Mouse (Mus musculus): ENCODE measurements around the gene Usp39. TPM values are rescaled to one million over a fixed set of nuclear protein-coding genes. Genes with fewer than 3 reads are reported as not detected.

The Usp39 gene
- polyA plus RNA-seq, 1 experiment from 2014 or later, result 52.3 TPM

GRCm38 (mm10) chr6:72359891-72360598 is 15.1 kb upstream of the Usp39 start:
- ATAC-seq (ENCODE audit: insufficient number of reproducible peaks, insufficient read depth, low FRiP score, low read depth), result no peak
- H3K4me2 ChIP-seq (replicated peaks; ENCODE audit: low read depth, low read length), result no peak overlapping the region

GRCm38 (mm10) chr6:72359343-72359742 is 14.4 kb upstream of the Usp39 start:
- no peak overlapping the region for H3K4me3 ChIP-seq (ENCODE audit: low read depth, low read length)
- 63% methylated on average over 2 of the region's 2 CpGs for WGBS
- H3K9me3 ChIP-seq (ENCODE audit: control insufficient read depth, low read depth, low read length), result no peaks in the 10 kb centered on the region
- H3K27ac ChIP-seq (ENCODE audit: low read length), result no peak overlapping the region
- ATAC-seq (ENCODE audit: insufficient number of reproducible peaks, insufficient read depth, low FRiP score, low read depth), result no peak
- peaks cover 19% of the 10 kb centered on the region; the same call in 1 of the 2 replicates for H3K4me1 ChIP-seq (ENCODE audit: control insufficient read depth, insufficient read depth, low read length)
- no peaks in the 10 kb centered on the region for H3K27me3 ChIP-seq (ENCODE audit: control insufficient read depth, insufficient read depth, low read length)
- no peak overlapping the region for H3K4me2 ChIP-seq (replicated peaks; ENCODE audit: low read depth, low read length)
- H3K9ac ChIP-seq (replicated peaks; ENCODE audit: low read depth, low read length), result no peak overlapping the region
- H3K36me3 ChIP-seq (ENCODE audit: control insufficient read depth, insufficient read depth, low read length), result peaks cover 17% of the 10 kb centered on the region; the same call in 1 of the 2 replicates

More at GRCm38 (mm10) chr6:72359891-72360598, 15.1 kb upstream of the Usp39 start:
- 66% methylated on average over 11 of the region's 11 CpGs for WGBS
- Histone ChIP-seq H3K27me3 (ENCODE audit: control insufficient read depth, insufficient read depth, low read length) (no peaks in the 10 kb centered on the region), H3K9me3 (ENCODE audit: control insufficient read depth, low read depth, low read length) (no peaks in the 10 kb centered on the region), H3K4me3 (ENCODE audit: low read depth, low read length) (no peak overlapping the region), H3K4me1 (ENCODE audit: control insufficient read depth, insufficient read depth, low read length) (peaks cover 19% of the 10 kb centered on the region; the same call in 1 of the 2 replicates), H3K27ac (ENCODE audit: low read length) (0 out of 2 replicates have a peak overlapping the region, but pooled peaks have one; percentile 10), H3K9ac (replicated peaks; ENCODE audit: low read depth, low read length) (no peak overlapping the region), H3K36me3 (ENCODE audit: control insufficient read depth, insufficient read depth, low read length) (peaks cover 17% of the 10 kb centered on the region; the same call in 1 of the 2 replicates)

- no peak for ATAC-seq (ENCODE audit: insufficient number of reproducible peaks, insufficient read depth, low FRiP score, low read depth)
- H3K9me3 ChIP-seq (ENCODE audit: control insufficient read depth, low read depth, low read length), result no peaks in the 10 kb centered on the region
- H3K9ac ChIP-seq (replicated peaks; ENCODE audit: low read depth, low read length), result no peak overlapping the region
- no peak overlapping the region; the same call in 1 of the 2 replicates for H3K27ac ChIP-seq (ENCODE audit: low read length)
- peaks cover 17% of the 10 kb centered on the region; the same call in 1 of the 2 replicates for H3K36me3 ChIP-seq (ENCODE audit: control insufficient read depth, insufficient read depth, low read length)
- H3K27me3 ChIP-seq (ENCODE audit: control insufficient read depth, insufficient read depth, low read length), result no peaks in the 10 kb centered on the region
- no peak overlapping the region for H3K4me3 ChIP-seq (ENCODE audit: low read depth, low read length)
- H3K4me2 ChIP-seq (replicated peaks; ENCODE audit: low read depth, low read length), result no peak overlapping the region
- H3K4me1 ChIP-seq (ENCODE audit: control insufficient read depth, insufficient read depth, low read length), result peaks cover 19% of the 10 kb centered on the region; the same call in 1 of the 2 replicates
- 85% methylated on average over 10 of the region's 10 CpGs for WGBS
Measured at GRCm38 (mm10) chr6:72358086-72358764, 13.2 kb upstream of the Usp39 start.

GRCm38 (mm10) chr6:72357164-72358079 is 12.4 kb upstream of the Usp39 start:
- no peak overlapping the region for H3K4me3 ChIP-seq (ENCODE audit: low read depth, low read length)
- H3K27me3 ChIP-seq (ENCODE audit: control insufficient read depth, insufficient read depth, low read length), result no peaks in the 10 kb centered on the region
- H3K36me3 ChIP-seq (ENCODE audit: control insufficient read depth, insufficient read depth, low read length), result peaks cover 17% of the 10 kb centered on the region; the same call in 1 of the 2 replicates
- no peaks in the 10 kb centered on the region for H3K9me3 ChIP-seq (ENCODE audit: control insufficient read depth, low read depth, low read length)
- 0 out of 2 replicates have a peak, but pooled peaks have one; percentile 15 for ATAC-seq (ENCODE audit: insufficient number of reproducible peaks, insufficient read depth, low FRiP score, low read depth)
- H3K4me1 ChIP-seq (ENCODE audit: control insufficient read depth, insufficient read depth, low read length), result peaks cover 21% of the 10 kb centered on the region
- no peak overlapping the region; the same call in 1 of the 2 replicates for H3K27ac ChIP-seq (ENCODE audit: low read length)
- no peak overlapping the region for H3K4me2 ChIP-seq (replicated peaks; ENCODE audit: low read depth, low read length)
- H3K9ac ChIP-seq (replicated peaks; ENCODE audit: low read depth, low read length), result no peak overlapping the region
- 65% methylated on average over 5 of the region's 5 CpGs for WGBS

- no peak for ATAC-seq (ENCODE audit: insufficient number of reproducible peaks, insufficient read depth, low FRiP score, low read depth)
- no peaks in the 10 kb centered on the region for H3K27me3 ChIP-seq (ENCODE audit: control insufficient read depth, insufficient read depth, low read length)
- peak overlapping the region; percentile 58 for H3K4me3 ChIP-seq (ENCODE audit: low read depth, low read length)
- peaks cover 18% of the 10 kb centered on the region; the same call in 1 of the 2 replicates for H3K36me3 ChIP-seq (ENCODE audit: control insufficient read depth, insufficient read depth, low read length)
- H3K4me1 ChIP-seq (ENCODE audit: control insufficient read depth, insufficient read depth, low read length), result peaks cover 21% of the 10 kb centered on the region
- peak overlapping the region; percentile 79 for H3K4me2 ChIP-seq (replicated peaks; ENCODE audit: low read depth, low read length)
- H3K27ac ChIP-seq (ENCODE audit: low read length), result no peak overlapping the region
- WGBS, result 38% methylated on average over 7 of the region's 8 CpGs
- H3K9ac ChIP-seq (replicated peaks; ENCODE audit: low read depth, low read length), result peak overlapping the region; percentile 53
- no peaks in the 10 kb centered on the region for H3K9me3 ChIP-seq (ENCODE audit: control insufficient read depth, low read depth, low read length)
Measured at GRCm38 (mm10) chr6:72356001-72356532, 11.1 kb upstream of the Usp39 start.

GRCm38 (mm10) chr6:72355066-72355911 is 10.3 kb upstream of the Usp39 start, which contains the start of gene Tmem150a:
TSS of gene Tmem150a (plus strand) at chr6:72355447.
- under 1% methylated on average over 68 of the region's 71 CpGs for WGBS
- H3K9me3 ChIP-seq (ENCODE audit: control insufficient read depth, low read depth, low read length), result no peaks in the 10 kb centered on the region
- H3K9ac ChIP-seq (replicated peaks; ENCODE audit: low read depth, low read length), result peak within 1 kb of the TSS; percentile 53
- H3K27ac ChIP-seq (ENCODE audit: low read length), result peak within 1 kb of the TSS; percentile 27; the same call in 1 of the 2 replicates
- H3K4me3 ChIP-seq (ENCODE audit: low read depth, low read length), result peak within 1 kb of the TSS; percentile 58
- no peaks in the 10 kb centered on the region for H3K27me3 ChIP-seq (ENCODE audit: control insufficient read depth, insufficient read depth, low read length)
- peaks cover 14% of the 10 kb centered on the region for H3K4me1 ChIP-seq (ENCODE audit: control insufficient read depth, insufficient read depth, low read length)
- ATAC-seq (ENCODE audit: insufficient number of reproducible peaks, insufficient read depth, low FRiP score, low read depth), result peak; percentile 88
- peaks cover 26% of the 10 kb centered on the region; the same call in 1 of the 2 replicates for H3K36me3 ChIP-seq (ENCODE audit: control insufficient read depth, insufficient read depth, low read length)
- peak within 1 kb of the TSS; percentile 79 for H3K4me2 ChIP-seq (replicated peaks; ENCODE audit: low read depth, low read length)

GRCm38 (mm10) chr6:72354025-72354424 is 9.0 kb upstream of the Usp39 start:
- Histone ChIP-seq H3K9me3 (ENCODE audit: control insufficient read depth, low read depth, low read length) (no peaks in the 10 kb centered on the region), H3K4me3 (ENCODE audit: low read depth, low read length) (no peak overlapping the region), H3K27me3 (ENCODE audit: control insufficient read depth, insufficient read depth, low read length) (no peaks in the 10 kb centered on the region), H3K4me1 (ENCODE audit: control insufficient read depth, insufficient read depth, low read length) (peaks cover 10% of the 10 kb centered on the region; the same call in 1 of the 2 replicates), H3K9ac (replicated peaks; ENCODE audit: low read depth, low read length) (no peak overlapping the region), H3K27ac (ENCODE audit: low read length) (no peak overlapping the region), H3K36me3 (ENCODE audit: control insufficient read depth, insufficient read depth, low read length) (peaks cover 27% of the 10 kb centered on the region; the same call in 1 of the 2 replicates), H3K4me2 (replicated peaks; ENCODE audit: low read depth, low read length) (no peak overlapping the region)
- 71% methylated on average over 1 of the region's 1 CpGs for WGBS
- ATAC-seq (ENCODE audit: insufficient number of reproducible peaks, insufficient read depth, low FRiP score, low read depth), result no peak
